Mouse (Mus musculus): Measurements from ENCODE around the gene Smarca5. TPM values are rescaled to one million over a fixed set of nuclear protein-coding genes. Genes with fewer than 3 reads are reported as not detected.
"Not testable (repeated sequence)": the region's sequence is repeated elsewhere in the genome, so short reads cannot be mapped to it uniquely, and the experiment has no call there.

Gene Smarca5
- total RNA-seq (2014; rRNA removed) (36.9 and 46.7 TPM in 2 replicates), polyA plus RNA-seq (2015; fragmentation: Nextera tagmentation; extraction: Ambion mirVana) (25.6 and 33.3 TPM in 2 replicates)

- WGBS = 2% methylated on average over 66 of the region's 91 CpGs
- not testable (repeated sequence) for H3K9me3 ChIP-seq (ENCODE audit: low read length); H3K36me3 ChIP-seq (ENCODE audit: insufficient read depth); H3K27me3 ChIP-seq (ENCODE audit: insufficient read depth, low read length); H3K4me1 ChIP-seq (ENCODE audit: insufficient read depth)
- peak within 1 kb of the TSS; percentile 68 for H3K4me3 ChIP-seq (ENCODE audit: low read depth, low read length)
- TF ChIP-seq CTCF (IDR thresholded peaks at IDR 0.05; ENCODE audit: low read depth) = peak; percentile 41
- peak within 1 kb of the TSS; percentile 71 for H3K9ac ChIP-seq
- peak within 1 kb of the TSS; percentile 91 for H3K27ac ChIP-seq (ENCODE audit: low read depth, low read length)
- ATAC-seq = peak; percentile 97
- DNase-seq = peak; percentile 95
- H3K4me2 ChIP-seq (ENCODE audit: low read depth) = peak within 1 kb of the TSS; percentile 78
These were observed at the start of gene Smarca5 for GRCm38 (mm10) chr8:80739155-80739924. Smarca5 (minus strand) TSS chr8:80739497.

GRCm38 (mm10) chr8:80784559-80784958 is 45.3 kb upstream of the Smarca5 start:
- WGBS = 95% methylated on average over 9 of the region's 9 CpGs
- Histone ChIP-seq H3K4me1 (ENCODE audit: insufficient read depth) (no peaks in the 10 kb centered on the region), H3K27ac (ENCODE audit: low read depth, low read length) (no peak overlapping the region), H3K9me3 (ENCODE audit: low read length) (no peaks in the 10 kb centered on the region), H3K27me3 (ENCODE audit: insufficient read depth, low read length) (no peaks in the 10 kb centered on the region), H3K36me3 (ENCODE audit: insufficient read depth) (peaks cover 10% of the 10 kb centered on the region; the same call in 1 of the 2 replicates), H3K9ac (no peak overlapping the region), H3K4me3 (ENCODE audit: low read depth, low read length) (no peak overlapping the region), H3K4me2 (ENCODE audit: low read depth) (no peak overlapping the region)
- no peak for DNase-seq
- no peak for TF ChIP-seq CTCF (IDR thresholded peaks at IDR 0.05; ENCODE audit: low read depth)
- no peak for ATAC-seq

- Histone ChIP-seq H3K4me1 (ENCODE audit: insufficient read depth) (no peaks in the 10 kb centered on the region), H3K27me3 (ENCODE audit: insufficient read depth, low read length) (no peaks in the 10 kb centered on the region), H3K27ac (ENCODE audit: low read depth, low read length) (no peak overlapping the region), H3K4me3 (ENCODE audit: low read depth, low read length) (no peak overlapping the region), H3K9me3 (ENCODE audit: low read length) (no peaks in the 10 kb centered on the region), H3K9ac (no peak overlapping the region), H3K4me2 (ENCODE audit: low read depth) (no peak overlapping the region), H3K36me3 (ENCODE audit: insufficient read depth) (peaks cover 7% of the 10 kb centered on the region; the same call in 1 of the 2 replicates)
- TF ChIP-seq CTCF (IDR thresholded peaks at IDR 0.05; ENCODE audit: low read depth) = no peak
- WGBS = 90% methylated on average over 4 of the region's 4 CpGs
- DNase-seq = no peak
- no peak for ATAC-seq
These were observed 44.0 kb upstream of the Smarca5 start for GRCm38 (mm10) chr8:80783271-80783670.

- DNase-seq = no peak
- Histone ChIP-seq H3K36me3 (ENCODE audit: insufficient read depth) (0 out of 2 replicates have a peak, but pooled peaks cover 7% of the 10 kb centered on the region), H3K4me1 (ENCODE audit: insufficient read depth) (no peaks in the 10 kb centered on the region), H3K4me3 (ENCODE audit: low read depth, low read length) (no peak overlapping the region), H3K27me3 (ENCODE audit: insufficient read depth, low read length) (no peaks in the 10 kb centered on the region), H3K9me3 (ENCODE audit: low read length) (no peaks in the 10 kb centered on the region), H3K4me2 (ENCODE audit: low read depth) (no peak overlapping the region), H3K9ac (no peak overlapping the region), H3K27ac (ENCODE audit: low read depth, low read length) (no peak overlapping the region)
- WGBS = 29% methylated on average over 10 of the region's 10 CpGs
- ATAC-seq = peak; percentile 68
- no peak for TF ChIP-seq CTCF (IDR thresholded peaks at IDR 0.05; ENCODE audit: low read depth)
These were observed 42.0 kb upstream of the Smarca5 start for GRCm38 (mm10) chr8:80781338-80781737.

- ATAC-seq (no peak), DNase-seq (no peak)
- Histone ChIP-seq H3K27me3 (ENCODE audit: insufficient read depth, low read length) (no peaks in the 10 kb centered on the region), H3K27ac (ENCODE audit: low read depth, low read length) (no peak overlapping the region), H3K4me1 (ENCODE audit: insufficient read depth) (no peaks in the 10 kb centered on the region), H3K36me3 (ENCODE audit: insufficient read depth) (0 out of 2 replicates have a peak, but pooled peaks cover 8% of the 10 kb centered on the region), H3K9ac (no peak overlapping the region), H3K4me2 (ENCODE audit: low read depth) (no peak overlapping the region), H3K4me3 (ENCODE audit: low read depth, low read length) (no peak overlapping the region), H3K9me3 (ENCODE audit: low read length) (no peaks in the 10 kb centered on the region)
- 93% methylated on average over 4 of the region's 4 CpGs for WGBS
- no peak for TF ChIP-seq CTCF (IDR thresholded peaks at IDR 0.05; ENCODE audit: low read depth)
These were observed 41.0 kb upstream of the Smarca5 start for GRCm38 (mm10) chr8:80780271-80780670.

GRCm38 (mm10) chr8:80776436-80776835 is 37.1 kb upstream of the Smarca5 start:
- Histone ChIP-seq H3K36me3 (ENCODE audit: insufficient read depth) (0 out of 2 replicates have a peak, but pooled peaks cover 4% of the 10 kb centered on the region), H3K4me3 (ENCODE audit: low read depth, low read length) (no peak overlapping the region), H3K9me3 (ENCODE audit: low read length) (no peaks in the 10 kb centered on the region), H3K4me1 (ENCODE audit: insufficient read depth) (no peaks in the 10 kb centered on the region), H3K27ac (ENCODE audit: low read depth, low read length) (no peak overlapping the region), H3K4me2 (ENCODE audit: low read depth) (no peak overlapping the region), H3K27me3 (ENCODE audit: insufficient read depth, low read length) (no peaks in the 10 kb centered on the region), H3K9ac (no peak overlapping the region)
- DNase-seq (no peak), ATAC-seq (no peak)
- TF ChIP-seq CTCF (IDR thresholded peaks at IDR 0.05; ENCODE audit: low read depth) = no peak
- 77% methylated on average over 8 of the region's 8 CpGs for WGBS

GRCm38 (mm10) chr8:80772732-80773460 is 33.6 kb upstream of the Smarca5 start:
- peak; percentile 54; the same call in 1 of the 2 replicates for ATAC-seq
- WGBS = 88% methylated on average over 4 of the region's 4 CpGs
- no peak overlapping the region for H3K27ac ChIP-seq (ENCODE audit: low read depth, low read length)
- no peak overlapping the region for H3K4me3 ChIP-seq (ENCODE audit: low read depth, low read length)
- no peak overlapping the region for H3K4me2 ChIP-seq (ENCODE audit: low read depth)
- H3K4me1 ChIP-seq (ENCODE audit: insufficient read depth) = no peaks in the 10 kb centered on the region
- H3K27me3 ChIP-seq (ENCODE audit: insufficient read depth, low read length) = no peaks in the 10 kb centered on the region
- H3K9me3 ChIP-seq (ENCODE audit: low read length) = no peaks in the 10 kb centered on the region
- DNase-seq = peak; percentile 57
- no peak overlapping the region for H3K9ac ChIP-seq
- H3K36me3 ChIP-seq (ENCODE audit: insufficient read depth) = 0 out of 2 replicates have a peak, but pooled peaks cover 4% of the 10 kb centered on the region
- TF ChIP-seq CTCF (IDR thresholded peaks at IDR 0.05; ENCODE audit: low read depth) = peak; percentile 75

Data from forebrain, postnatal 0 days (tissue).